Mouse (Mus musculus): ENCODE measurements at regions not wholly inside any gene's neighbourhood (a gene's known extent, or its start where the extent isn't known, plus 50 kb on each side); places are given as distances from the start of the nearest gene placed in this dataset.

DNA sequence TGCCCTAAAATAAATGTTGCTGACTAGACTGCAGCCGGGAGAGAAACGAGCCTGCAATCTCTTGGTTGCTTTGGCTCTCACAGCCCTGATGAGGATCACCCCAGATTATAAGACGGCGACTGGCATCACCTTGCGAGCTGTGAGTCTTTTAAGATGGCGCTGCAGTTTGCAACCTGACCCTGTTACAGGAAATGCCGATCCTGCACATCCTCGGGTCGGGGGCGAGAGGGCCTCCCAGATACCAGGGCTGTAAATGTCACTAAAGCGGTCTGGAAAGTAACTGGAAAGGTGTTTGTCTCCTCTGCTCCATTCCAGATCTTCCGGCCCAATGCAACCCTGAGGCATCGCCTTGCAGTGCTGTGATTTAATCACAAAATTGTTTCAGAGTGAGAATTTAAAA lies 53.4 kb downstream of the Cartpt start:
- peak overlapping the region; percentile 41; the same call in 1 of the 2 replicates for H3K9ac ChIP-seq
- no peaks in the 10 kb centered on the region for H3K36me3 ChIP-seq
- 18% methylated on average over 13 of the region's 13 CpGs for WGBS
- H3K4me3 ChIP-seq, result no peak overlapping the region
- H3K4me2 ChIP-seq, result peak overlapping the region; percentile 53
- H3K27me3 ChIP-seq (replicated peaks), result no peaks in the 10 kb centered on the region
- no peak for ATAC-seq (ENCODE audit: extremely low read depth, insufficient number of reproducible peaks, low FRiP score, low TSS enrichment)
- peaks cover 22% of the 10 kb centered on the region for H3K4me1 ChIP-seq
- H3K9me3 ChIP-seq, result no peaks in the 10 kb centered on the region
- no peak overlapping the region for H3K27ac ChIP-seq (replicated peaks)

GRCm38 (mm10) chr13:99842626-99843025 lies 58.3 kb downstream of the Cartpt start:
- Histone ChIP-seq H3K4me2 (no peak overlapping the region), H3K27ac (replicated peaks) (no peak overlapping the region), H3K27me3 (replicated peaks) (no peaks in the 10 kb centered on the region), H3K9me3 (no peaks in the 10 kb centered on the region), H3K4me3 (no peak overlapping the region), H3K9ac (0 out of 2 replicates have a peak overlapping the region, but pooled peaks have one; percentile 24), H3K4me1 (peaks cover 20% of the 10 kb centered on the region), H3K36me3 (no peaks in the 10 kb centered on the region)
- 30% methylated on average over 9 of the region's 9 CpGs for WGBS
- ATAC-seq (ENCODE audit: extremely low read depth, insufficient number of reproducible peaks, low FRiP score, low TSS enrichment), result no peak

- Histone ChIP-seq H3K27me3 (replicated peaks) (no peaks in the 10 kb centered on the region), H3K9me3 (peaks cover 2% of the 10 kb centered on the region), H3K4me3 (no peak overlapping the region), H3K4me2 (peak overlapping the region; percentile 20; the same call in 1 of the 2 replicates), H3K36me3 (no peaks in the 10 kb centered on the region; the same call in 1 of the 2 replicates), H3K9ac (no peak overlapping the region), H3K27ac (replicated peaks) (no peak overlapping the region), H3K4me1 (peaks cover 20% of the 10 kb centered on the region)
- 59% methylated on average over 9 of the region's 9 CpGs for WGBS
- no peak for ATAC-seq (ENCODE audit: extremely low read depth, insufficient number of reproducible peaks, low FRiP score, low TSS enrichment)
These were observed 61.4 kb downstream of the Cartpt start for GRCm38 (mm10) chr13:99839446-99839845.

- H3K4me3 ChIP-seq, result no peak overlapping the region
- no peaks in the 10 kb centered on the region for H3K27me3 ChIP-seq (replicated peaks)
- H3K9me3 ChIP-seq, result peaks cover 17% of the 10 kb centered on the region
- H3K4me1 ChIP-seq, result peaks cover 20% of the 10 kb centered on the region
- H3K36me3 ChIP-seq, result peaks cover 2% of the 10 kb centered on the region; the same call in 1 of the 2 replicates
- WGBS, result 31% methylated on average over 11 of the region's 11 CpGs
- H3K4me2 ChIP-seq, result no peak overlapping the region
- no peak overlapping the region for H3K27ac ChIP-seq (replicated peaks)
- ATAC-seq (ENCODE audit: extremely low read depth, insufficient number of reproducible peaks, low FRiP score, low TSS enrichment), result no peak
- peak overlapping the region; percentile 33; the same call in 1 of the 2 replicates for H3K9ac ChIP-seq
These were observed 63.0 kb downstream of the Cartpt start for GRCm38 (mm10) chr13:99837772-99838425.

- no peak overlapping the region for H3K4me2 ChIP-seq
- H3K27me3 ChIP-seq (replicated peaks), result no peaks in the 10 kb centered on the region
- peaks cover 2% of the 10 kb centered on the region; the same call in 1 of the 2 replicates for H3K36me3 ChIP-seq
- no peak overlapping the region for H3K27ac ChIP-seq (replicated peaks)
- WGBS, result 71% methylated on average over 6 of the region's 6 CpGs
- peaks cover 17% of the 10 kb centered on the region for H3K9me3 ChIP-seq
- peaks cover 18% of the 10 kb centered on the region for H3K4me1 ChIP-seq
- no peak for ATAC-seq (ENCODE audit: extremely low read depth, insufficient number of reproducible peaks, low FRiP score, low TSS enrichment)
- no peak overlapping the region for H3K9ac ChIP-seq
- H3K4me3 ChIP-seq, result no peak overlapping the region
These were observed 63.7 kb downstream of the Cartpt start for GRCm38 (mm10) chr13:99837180-99837579.

- WGBS, result 73% methylated on average over 5 of the region's 5 CpGs
- no peak for ATAC-seq (ENCODE audit: extremely low read depth, insufficient number of reproducible peaks, low FRiP score, low TSS enrichment)
- no peak overlapping the region for H3K4me3 ChIP-seq
These were observed 64.3 kb downstream of the Cartpt start for GRCm38 (mm10) chr13:99836586-99836985.

DNA sequence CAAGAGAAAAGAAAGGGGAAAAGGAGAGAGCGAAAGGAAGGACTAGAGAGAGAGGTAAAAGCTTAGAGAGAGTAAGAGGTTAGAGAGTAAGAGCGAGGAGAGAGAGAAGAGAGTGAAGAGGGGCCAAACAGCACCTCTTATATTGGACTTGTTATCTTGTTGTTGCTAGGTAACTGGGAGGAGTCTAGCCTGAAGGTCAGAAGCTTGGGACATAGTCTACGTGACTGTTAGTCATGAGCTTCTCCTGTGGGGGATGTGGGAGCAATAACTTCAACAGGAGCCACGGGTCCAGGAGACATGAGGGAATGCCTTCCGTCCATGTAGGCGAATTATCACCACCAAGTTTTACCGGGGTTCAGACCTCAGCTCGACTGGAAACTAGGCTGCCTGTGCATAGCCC lies 65.4 kb downstream of the Cartpt start:
- 78% methylated on average over 8 of the region's 8 CpGs for WGBS
- peaks cover 2% of the 10 kb centered on the region; the same call in 1 of the 2 replicates for H3K36me3 ChIP-seq
- peaks cover 17% of the 10 kb centered on the region for H3K9me3 ChIP-seq
- no peaks in the 10 kb centered on the region for H3K27me3 ChIP-seq (replicated peaks)
- no peak overlapping the region for H3K4me3 ChIP-seq
- ATAC-seq (ENCODE audit: extremely low read depth, insufficient number of reproducible peaks, low FRiP score, low TSS enrichment), result no peak
- peaks cover 12% of the 10 kb centered on the region; the same call in 1 of the 2 replicates for H3K4me1 ChIP-seq
- H3K27ac ChIP-seq (replicated peaks), result no peak overlapping the region
- no peak overlapping the region for H3K9ac ChIP-seq
- H3K4me2 ChIP-seq, result no peak overlapping the region

More at GRCm38 (mm10) chr13:99836586-99836985, 64.3 kb downstream of the Cartpt start:
- Histone ChIP-seq H3K4me1 (peaks cover 12% of the 10 kb centered on the region; the same call in 1 of the 2 replicates), H3K36me3 (peaks cover 2% of the 10 kb centered on the region; the same call in 1 of the 2 replicates), H3K27me3 (replicated peaks) (no peaks in the 10 kb centered on the region), H3K27ac (replicated peaks) (no peak overlapping the region), H3K4me2 (no peak overlapping the region), H3K9ac (no peak overlapping the region), H3K9me3 (peaks cover 17% of the 10 kb centered on the region)

- H3K27me3 ChIP-seq (replicated peaks), result no peaks in the 10 kb centered on the region
- peak overlapping the region; percentile 12; the same call in 1 of the 2 replicates for H3K27ac ChIP-seq (replicated peaks)
- no peak overlapping the region for H3K9ac ChIP-seq
- WGBS, result 72% methylated on average over 7 of the region's 7 CpGs
- H3K9me3 ChIP-seq, result peaks cover 17% of the 10 kb centered on the region
- no peaks in the 10 kb centered on the region for H3K4me1 ChIP-seq
- H3K4me3 ChIP-seq, result no peak overlapping the region
- no peak for ATAC-seq (ENCODE audit: extremely low read depth, insufficient number of reproducible peaks, low FRiP score, low TSS enrichment)
- peaks cover 2% of the 10 kb centered on the region; the same call in 1 of the 2 replicates for H3K36me3 ChIP-seq
- no peak overlapping the region for H3K4me2 ChIP-seq
These were observed 70.7 kb downstream of the Cartpt start for GRCm38 (mm10) chr13:99830080-99830724.

DNA sequence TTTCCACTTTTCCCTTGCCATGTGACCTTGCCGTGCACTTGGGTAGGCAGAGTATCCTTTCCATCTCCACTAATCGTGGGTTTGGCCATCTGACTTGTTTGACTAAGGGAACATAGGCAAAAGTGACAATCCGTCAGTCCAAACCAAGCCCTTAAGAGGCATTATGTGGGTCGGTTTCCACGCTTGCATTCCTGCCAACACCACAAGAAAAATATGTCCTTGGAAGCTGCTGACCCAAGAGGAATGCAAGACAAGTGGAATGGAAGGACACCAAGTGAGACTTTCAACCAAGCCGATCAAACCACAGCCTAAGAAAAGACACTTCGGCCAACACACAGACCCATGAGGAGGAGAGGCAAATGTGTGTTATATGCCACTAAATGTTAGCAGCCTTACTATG lies 73.3 kb downstream of the Cartpt start:
- H3K4me3 ChIP-seq, result no peak overlapping the region
- 71% methylated on average over 7 of the region's 7 CpGs for WGBS
- H3K9me3 ChIP-seq, result no peaks in the 10 kb centered on the region
- no peak for ATAC-seq (ENCODE audit: extremely low read depth, insufficient number of reproducible peaks, low FRiP score, low TSS enrichment)
- no peak overlapping the region for H3K27ac ChIP-seq (replicated peaks)
- H3K36me3 ChIP-seq, result no peaks in the 10 kb centered on the region
- H3K4me1 ChIP-seq, result peaks cover 8% of the 10 kb centered on the region
- H3K4me2 ChIP-seq, result no peak overlapping the region
- no peak overlapping the region for H3K9ac ChIP-seq
- no peaks in the 10 kb centered on the region for H3K27me3 ChIP-seq (replicated peaks)

GRCm38 (mm10) chr13:99824625-99825024 lies 76.3 kb downstream of the Cartpt start:
- no peak overlapping the region; the same call in 1 of the 2 replicates for H3K27ac ChIP-seq (replicated peaks)
- H3K4me3 ChIP-seq, result no peak overlapping the region
- 70% methylated on average over 8 of the region's 8 CpGs for WGBS
- no peak overlapping the region for H3K9ac ChIP-seq
- ATAC-seq (ENCODE audit: extremely low read depth, insufficient number of reproducible peaks, low FRiP score, low TSS enrichment), result no peak
- no peaks in the 10 kb centered on the region for H3K36me3 ChIP-seq
- H3K4me2 ChIP-seq, result peak overlapping the region; percentile 10
- no peaks in the 10 kb centered on the region for H3K27me3 ChIP-seq (replicated peaks)
- H3K4me1 ChIP-seq, result peaks cover 8% of the 10 kb centered on the region
- no peaks in the 10 kb centered on the region for H3K9me3 ChIP-seq

- no peak for ATAC-seq (ENCODE audit: extremely low read depth, insufficient number of reproducible peaks, low FRiP score, low TSS enrichment)
- no peaks in the 10 kb centered on the region for H3K9me3 ChIP-seq
- H3K4me2 ChIP-seq, result no peak overlapping the region
These were observed 84.2 kb downstream of the Cartpt start for GRCm38 (mm10) chr13:99816666-99817065.

More at GRCm38 (mm10) chr13:99816666-99817065, 84.2 kb downstream of the Cartpt start:
- WGBS, result 30% methylated on average over 6 of the region's 6 CpGs
- H3K27ac ChIP-seq (replicated peaks), result no peak overlapping the region
- no peak overlapping the region for H3K4me3 ChIP-seq
- H3K36me3 ChIP-seq, result no peaks in the 10 kb centered on the region
- no peaks in the 10 kb centered on the region for H3K27me3 ChIP-seq (replicated peaks)
- H3K9ac ChIP-seq, result no peak overlapping the region
- peaks cover 20% of the 10 kb centered on the region for H3K4me1 ChIP-seq
